Mouse (Mus musculus) liver, embryonic 14.5 days (tissue): ENCODE data around the gene Cfap46.

Source experiments
- CTCF ChIP-seq: IDR thresholded peaks from 2 replicates; pipeline ENCODE4 v1.5.1; 2016; ENCODE audit warnings: antibody characterized with exemption, low read depth, control low read depth
- EP300 ChIP-seq: IDR thresholded peaks from 2 replicates; pipeline ENCODE4 v1.6.1; 2016; ENCODE audit warnings: antibody characterized with exemption, low read depth

DNA sequence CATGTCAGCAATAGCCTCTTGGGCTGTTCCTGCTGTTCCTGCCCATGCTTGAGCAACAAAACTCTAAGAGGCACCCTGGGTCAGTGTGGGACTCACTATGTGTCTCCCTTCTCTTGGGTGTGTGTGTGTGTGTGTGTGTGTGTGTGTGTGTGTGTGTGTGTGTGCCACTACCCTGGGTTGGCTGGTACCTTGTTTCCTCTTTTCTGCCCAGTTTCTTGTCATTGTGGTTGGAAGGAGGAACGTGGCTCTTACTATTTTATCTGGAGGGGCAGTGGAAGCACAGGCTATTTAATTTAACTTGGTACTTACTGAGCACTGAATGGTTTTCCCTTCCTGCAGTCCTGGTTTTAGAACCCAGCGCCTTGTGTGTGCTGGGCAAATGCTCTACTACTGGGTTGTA is 73.3 kb downstream of the Cfap46 start:
- TF ChIP-seq CTCF (no peak), EP300 (no peak)
